Mouse (Mus musculus) cerebellum, postnatal 36 days (tissue): ENCODE measurements around the gene Hephl1.

ENCODE experiments used
- DNase-seq, 2 experiments: peaks; one replicate each; pipeline ENCODE4 v3.0.0; 2021 to 2022; ENCODE audit warnings: mixed read lengths in 2 of 2

Gene Hephl1

DNA sequence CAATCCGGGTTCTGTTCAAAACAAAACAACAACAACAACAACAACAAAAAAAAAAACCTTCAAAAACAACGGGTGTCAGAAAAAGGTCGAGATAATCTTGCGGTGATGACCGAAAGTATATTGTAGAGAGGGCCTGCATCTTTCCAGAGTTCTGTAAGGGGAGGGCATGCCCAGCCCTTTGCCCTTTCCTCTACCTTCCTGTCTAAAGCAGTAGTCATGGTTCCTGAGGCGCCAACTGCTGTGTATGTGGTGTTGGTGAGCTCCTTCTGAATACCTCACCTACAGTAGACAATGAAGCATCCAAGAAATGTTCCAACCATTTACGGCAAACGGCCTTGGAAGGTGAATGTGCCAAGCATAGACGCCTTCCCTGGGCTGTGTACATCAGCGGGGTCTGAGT is 66.2 kb downstream of the Hephl1 start:
- no peak for DNase-seq

DNA sequence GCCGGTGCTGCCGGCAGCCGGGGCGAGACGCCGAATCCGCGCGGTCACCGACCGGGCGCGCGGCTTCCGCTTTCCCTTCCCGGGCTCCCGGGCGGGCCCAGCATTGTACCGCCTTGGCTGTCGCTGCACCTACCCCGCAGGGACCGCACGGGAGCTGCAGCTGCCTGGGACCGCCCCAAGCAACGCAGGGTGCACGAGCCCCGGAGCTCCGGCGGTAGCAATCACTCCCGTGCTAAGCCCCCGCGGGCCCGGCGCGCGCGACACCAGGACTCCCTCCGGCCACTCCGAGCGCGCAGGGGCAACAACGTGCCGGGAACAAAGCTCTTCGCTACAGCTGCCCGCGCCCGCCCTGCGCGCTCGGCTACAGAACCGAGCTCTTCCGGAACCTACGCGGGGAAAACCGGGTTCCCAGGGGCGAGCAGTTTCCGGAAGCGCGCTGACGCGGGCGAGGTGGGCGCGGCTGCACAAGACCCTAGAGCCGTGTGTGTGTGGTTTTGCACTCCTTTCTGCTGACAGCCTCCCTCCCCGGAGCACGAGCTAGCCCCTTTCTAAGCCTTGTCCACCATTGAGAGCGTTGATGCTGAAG is 66.7 kb downstream of the Hephl1 start, which contains the start of gene Panx1:
TSS of gene Panx1 (minus strand) at position 395 of the 586 bp plus-strand sequence.
- DNase-seq: peak; percentile 40 to 43

DNA sequence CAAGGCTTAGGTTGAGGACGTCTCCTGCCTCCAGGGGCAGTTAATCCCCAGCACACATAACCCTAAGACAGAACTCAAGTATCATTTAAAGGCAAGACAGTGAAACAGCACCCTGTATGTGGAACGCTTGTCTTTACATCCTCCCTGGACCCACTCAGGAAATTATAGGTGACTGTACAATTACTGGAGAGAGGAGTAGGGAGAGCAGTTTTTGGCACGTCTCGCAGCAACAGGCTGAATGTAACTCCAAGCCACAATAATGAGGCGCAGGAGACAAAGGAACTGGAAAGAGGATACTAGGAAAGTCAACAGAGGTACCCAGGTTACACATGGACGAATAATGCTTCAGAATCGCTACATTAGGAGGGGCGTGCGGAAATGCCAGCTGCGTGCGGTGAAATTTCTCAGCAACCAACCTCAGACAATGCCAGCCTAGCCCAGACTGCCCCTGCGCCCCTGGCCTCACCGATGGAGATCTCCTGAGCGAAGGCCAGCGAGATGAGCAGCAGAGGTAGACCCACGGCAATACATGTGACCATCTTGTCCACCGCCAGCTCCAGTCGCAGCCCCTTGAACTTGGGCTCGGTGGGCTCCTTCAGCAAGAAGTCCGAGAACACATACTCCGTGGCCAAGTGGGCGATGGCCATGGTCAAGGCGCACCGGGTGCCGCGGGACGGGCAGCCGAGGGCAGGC is 67.4 kb downstream of the Hephl1 start:
- DNase-seq: no peak

DNA sequence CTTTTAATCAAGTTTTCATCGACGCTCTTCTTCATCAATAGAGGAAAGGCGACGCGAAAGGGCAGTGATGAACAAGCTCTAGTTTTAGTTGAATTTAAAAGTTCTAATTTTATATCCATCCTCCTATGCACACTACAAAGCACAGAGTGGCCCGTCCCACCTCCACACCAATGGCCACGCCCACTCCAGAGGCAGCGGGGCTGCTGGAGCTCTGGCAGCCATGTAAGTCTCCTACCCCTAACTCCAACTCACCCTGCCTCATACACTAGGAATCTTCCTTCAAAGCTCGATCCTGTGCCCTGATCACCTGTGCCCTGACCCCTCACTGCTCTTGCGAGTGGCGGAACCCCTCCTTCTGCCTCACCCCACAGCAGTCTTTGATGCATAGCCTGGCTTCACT is 70.4 kb downstream of the Hephl1 start:
- DNase-seq: no peak

DNA sequence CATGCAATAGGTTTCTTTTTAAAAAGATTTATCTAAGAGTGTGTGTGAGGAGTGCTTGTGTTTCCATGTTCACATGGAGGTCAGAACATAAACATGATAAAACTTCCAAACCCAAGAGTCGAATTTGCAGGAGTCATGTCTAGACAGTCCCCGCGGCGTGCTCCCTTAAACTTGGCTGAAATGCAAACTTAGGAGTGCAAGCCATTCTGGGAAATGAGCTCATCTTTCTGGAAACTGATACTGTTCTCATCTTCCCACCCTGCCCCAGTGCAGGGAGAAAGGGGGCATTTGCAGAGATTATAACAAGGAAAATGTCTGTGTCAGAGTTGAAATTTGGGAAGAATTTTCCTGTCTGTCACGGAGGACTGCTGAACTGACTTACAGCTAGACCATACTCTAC is 72.1 kb downstream of the Hephl1 start:
- no peak for DNase-seq

DNA sequence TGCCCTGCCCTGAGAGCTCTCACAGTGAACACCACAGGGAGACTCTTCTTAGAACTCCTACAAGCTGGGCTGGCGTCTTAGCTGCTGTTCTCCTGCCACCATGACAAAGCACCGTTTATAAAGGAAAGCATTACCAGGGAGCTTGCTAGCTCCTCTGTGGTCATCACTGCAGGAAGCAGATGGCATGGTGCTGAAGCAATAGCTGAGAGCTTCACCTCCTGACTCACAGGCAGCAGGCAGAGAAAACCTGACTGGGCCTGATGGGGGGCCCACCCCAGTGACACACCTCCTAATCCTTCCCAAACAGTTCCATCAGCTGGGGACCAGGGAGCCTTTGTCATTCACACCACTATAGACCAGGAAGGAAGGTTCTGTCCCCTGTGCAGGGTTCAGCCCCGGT is 74.2 kb downstream of the Hephl1 start:
- no peak for DNase-seq

DNA sequence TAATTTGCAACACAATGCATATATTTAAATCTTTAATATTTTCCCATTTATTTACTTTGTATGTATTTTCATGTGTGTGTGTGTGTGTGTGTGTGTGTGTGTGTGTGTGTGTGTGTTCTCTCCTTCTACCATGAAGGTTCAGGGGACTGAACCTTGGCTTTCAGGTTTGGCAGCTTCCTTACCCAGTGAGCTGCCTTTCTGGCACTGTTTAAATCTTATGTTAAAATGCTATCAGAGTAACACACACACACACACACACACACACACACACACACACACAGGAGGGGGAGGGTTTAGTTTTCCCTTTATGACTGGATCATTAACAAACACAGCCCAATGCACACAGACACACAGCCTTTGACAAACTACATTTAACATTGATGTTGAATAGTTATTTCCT is 74.7 kb downstream of the Hephl1 start:
- no peak for DNase-seq

DNA sequence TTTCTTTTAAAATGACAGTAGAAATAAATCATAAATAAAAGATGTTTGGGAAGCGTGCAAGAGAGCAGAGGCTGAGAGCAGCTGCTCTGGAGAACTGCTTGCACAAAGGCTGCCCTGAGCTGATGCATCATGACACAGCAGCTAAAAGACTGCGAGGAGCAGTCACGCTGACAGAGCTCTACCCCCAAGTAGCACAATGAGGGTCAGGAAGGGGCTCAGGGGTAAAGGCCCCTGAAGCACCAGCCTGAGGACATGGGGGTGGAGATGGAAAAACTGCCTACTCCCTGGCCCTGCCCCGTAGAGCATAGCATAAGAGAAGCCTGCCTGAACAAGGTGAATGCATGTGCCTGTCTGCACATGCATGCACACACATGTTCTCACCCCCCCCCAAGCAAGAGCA is 75.1 kb downstream of the Hephl1 start:
- DNase-seq: no peak

DNA sequence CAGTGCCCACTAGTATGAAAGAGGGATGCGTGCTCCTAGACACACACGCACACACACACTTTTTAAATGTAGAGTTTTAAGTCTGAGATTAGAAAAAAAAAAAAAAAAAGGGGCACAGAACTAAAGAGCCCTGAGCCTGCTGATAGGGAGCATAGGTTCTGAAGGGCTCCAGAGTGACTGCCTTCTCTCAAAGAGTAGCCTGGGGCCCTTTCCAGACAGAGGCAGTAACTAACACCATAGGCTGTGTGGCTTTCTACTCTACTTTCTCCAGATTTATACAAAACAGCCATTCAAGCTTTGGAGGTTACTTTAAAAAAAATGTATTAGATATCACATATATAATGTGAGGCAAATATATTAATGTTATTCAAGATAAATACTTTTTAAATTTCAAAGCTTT is 75.5 kb downstream of the Hephl1 start:
- no peak for DNase-seq

DNA sequence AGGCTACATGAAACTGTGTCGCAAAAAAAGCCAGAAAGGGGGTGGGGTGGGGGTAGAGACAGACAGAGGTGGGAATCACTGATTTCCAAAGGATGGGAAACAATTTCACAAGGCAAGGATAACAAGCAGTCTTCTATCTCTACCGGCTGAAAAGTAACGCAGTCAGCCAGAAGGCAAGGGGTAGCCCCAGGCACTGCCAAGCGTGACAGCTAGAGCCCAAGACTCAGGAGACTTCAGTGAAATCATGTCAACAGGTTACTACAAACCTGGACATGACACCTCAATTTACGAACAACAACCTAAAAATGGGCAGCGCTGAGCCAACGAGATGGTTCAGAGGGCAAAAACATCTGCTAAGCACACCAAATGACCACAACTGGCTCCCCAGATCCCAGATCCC is 75.9 kb downstream of the Hephl1 start:
- DNase-seq: no peak

DNA sequence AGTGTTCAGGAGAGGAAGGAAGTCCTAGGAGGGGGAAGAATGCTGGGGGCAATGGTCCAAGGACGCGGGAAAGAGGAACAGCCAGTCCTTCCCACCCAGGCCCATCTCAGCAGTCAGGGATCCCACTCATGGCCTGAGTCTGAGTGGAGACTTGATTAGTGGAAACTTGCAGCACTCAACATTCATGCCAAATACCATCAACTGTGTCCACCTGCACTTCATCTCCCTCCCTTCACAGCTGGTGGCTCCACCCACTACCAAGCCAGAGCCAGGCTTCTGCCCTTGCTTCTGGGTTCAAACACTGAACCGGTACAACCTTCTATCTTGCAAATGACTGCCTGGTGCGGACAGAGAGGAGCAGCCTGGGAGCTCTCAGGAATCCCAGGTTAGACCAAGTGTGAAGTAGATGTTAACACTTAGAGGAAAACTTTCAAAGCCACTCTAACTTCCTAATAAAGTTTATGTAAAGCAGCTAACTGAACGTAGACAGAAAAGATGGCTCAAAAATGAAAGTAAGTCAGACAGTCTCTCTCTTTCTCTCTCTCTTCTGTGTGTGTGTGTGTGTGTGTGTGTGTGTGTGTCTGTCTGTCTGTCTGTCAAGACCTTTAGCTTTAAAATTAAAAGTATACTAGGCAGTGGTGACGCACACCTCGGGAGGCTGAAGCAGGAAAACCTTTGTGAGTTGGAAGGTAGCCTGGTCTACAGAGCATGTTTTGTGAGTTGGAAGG is 77.2 kb downstream of the Hephl1 start:
- DNase-seq: no peak

DNA sequence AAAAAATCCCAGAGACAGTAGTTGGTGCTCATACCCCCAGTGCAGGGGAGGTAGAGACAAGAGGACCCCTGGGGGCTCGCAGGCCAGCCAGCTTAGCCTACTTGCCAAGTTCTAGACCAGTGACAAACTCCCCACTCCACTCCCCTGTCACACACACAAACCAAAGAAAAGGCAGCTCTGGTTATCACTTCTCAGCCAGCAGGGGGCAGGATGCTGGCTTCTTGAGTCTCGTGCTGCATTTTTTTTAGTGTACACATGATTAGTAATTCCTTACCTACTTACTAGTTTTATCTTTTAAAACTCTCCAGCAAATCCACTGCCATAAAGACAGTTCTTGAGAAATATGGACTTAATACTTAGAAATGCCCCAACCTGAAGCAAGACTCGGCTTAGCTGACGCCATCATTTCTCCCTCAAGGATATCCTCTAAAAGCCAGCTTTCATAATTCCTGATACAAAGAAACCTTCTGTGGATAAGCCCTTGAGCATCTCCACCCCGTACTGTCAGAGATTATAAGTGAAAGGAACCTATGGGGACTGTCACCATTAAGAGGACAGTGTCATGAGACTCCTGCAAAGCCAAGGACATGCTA is 78.2 kb downstream of the Hephl1 start:
- peak in 1 of 2 experiments; percentile 18 for DNase-seq

DNA sequence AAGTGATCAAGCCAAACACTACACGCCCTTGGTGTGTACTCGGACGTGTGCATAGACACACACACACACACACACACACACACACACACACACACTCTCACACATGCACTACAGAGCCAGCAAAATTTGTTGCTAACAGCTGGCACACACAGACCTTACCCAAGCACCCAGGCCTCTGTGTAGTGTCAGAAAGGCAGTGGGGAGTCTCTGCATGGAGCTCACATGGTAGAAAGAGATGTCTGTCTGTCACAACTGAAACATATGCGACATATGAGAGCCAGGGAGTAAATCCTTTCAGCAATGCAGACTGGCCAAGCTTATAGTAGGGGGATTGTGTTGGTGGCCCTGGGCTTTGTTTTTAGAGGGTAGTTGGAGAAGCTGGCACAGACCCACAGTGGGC is 79.1 kb downstream of the Hephl1 start:
- no peak for DNase-seq

DNA sequence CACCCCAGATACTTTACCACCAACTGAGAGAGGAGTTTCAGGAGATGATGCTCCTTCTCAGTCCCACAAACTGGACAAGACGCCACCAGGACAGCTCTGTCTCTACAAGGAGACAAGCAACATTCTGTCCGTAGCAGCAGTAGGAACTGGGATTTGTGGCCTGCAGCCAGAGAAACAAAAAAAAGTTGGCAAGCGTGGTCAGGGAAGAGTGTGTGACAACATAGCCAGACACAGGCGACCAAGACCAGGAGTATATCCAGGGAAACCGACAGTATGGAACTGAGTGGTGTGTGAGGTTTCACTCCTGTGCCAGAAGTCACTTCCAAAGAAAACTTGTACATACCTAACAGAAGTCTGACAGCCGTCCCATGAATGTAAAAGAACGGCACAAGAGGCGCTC is 81.1 kb downstream of the Hephl1 start:
- DNase-seq: peak; percentile 70 to 71

DNA sequence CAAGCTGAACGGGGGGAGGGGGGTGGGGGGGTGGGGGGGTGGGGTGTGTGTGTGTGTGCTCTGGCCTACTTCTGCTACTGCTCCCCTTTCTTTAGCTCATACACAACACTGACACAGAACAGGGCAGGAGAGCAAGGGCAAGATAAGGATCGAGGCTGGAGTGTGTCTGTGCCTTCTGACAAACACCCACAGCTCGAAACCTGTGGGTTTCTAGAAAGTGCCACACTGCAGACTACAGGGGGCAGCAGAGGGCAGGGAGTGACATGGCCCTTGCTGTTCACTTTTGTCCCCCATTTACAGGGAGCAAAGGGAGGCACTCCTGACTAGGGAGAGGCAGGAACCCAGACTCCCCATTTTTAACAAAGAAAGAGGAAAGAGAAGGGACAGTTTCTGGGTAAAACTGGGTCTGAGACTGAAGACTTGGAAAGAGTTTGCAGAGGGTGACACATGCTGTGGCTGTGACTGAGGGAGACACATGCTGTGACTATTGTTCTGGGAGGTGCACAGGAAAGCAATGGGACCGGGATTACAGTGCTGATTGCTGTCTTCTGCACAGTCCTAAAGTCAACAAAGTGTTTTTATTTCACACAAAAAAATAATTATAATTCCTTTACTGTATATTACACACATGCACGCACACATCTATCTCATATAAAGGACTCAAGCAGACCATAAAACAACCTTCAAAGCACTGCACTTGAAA is 82.7 kb downstream of the Hephl1 start:
- peak; percentile 44 to 54 for DNase-seq

DNA sequence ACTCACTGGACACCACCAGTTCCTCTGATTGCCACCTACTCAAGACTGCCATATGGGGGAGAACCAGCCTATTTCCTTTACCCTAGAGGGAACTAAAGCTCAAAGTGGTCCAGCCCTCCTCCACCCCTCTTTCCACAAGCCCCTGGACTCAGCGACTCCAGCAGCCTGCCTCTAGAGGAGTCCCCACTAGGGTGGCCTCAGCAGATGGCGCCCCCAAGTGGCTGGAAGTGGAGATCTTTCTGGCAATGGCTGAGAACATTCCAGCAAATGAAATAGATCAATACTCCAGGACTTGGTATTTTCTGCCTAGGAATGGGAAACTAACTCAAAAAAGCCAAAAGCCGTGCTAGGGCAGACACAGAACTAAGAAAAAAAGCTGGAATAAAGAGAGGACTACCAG is 84.2 kb downstream of the Hephl1 start:
- DNase-seq: no peak

DNA sequence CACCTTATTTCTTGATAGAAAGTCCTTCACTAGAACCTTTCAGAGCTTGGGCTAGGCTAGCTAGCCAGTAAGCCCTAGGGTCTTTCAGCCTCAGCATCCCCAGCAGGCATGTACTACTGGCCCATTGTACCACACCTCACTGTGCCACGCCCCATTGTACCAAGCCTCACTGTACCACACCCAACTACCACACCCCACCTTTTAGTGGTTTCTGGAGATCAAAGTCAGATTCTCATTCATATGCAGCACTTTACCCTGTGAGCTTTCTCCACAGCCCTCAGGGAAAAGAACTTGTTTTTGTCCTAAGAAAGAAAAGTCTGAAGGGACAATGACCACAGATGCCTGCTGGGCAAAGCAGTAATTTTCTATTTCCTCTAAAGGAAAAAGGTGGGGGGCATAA is 88.9 kb downstream of the Hephl1 start:
- no peak for DNase-seq

DNA sequence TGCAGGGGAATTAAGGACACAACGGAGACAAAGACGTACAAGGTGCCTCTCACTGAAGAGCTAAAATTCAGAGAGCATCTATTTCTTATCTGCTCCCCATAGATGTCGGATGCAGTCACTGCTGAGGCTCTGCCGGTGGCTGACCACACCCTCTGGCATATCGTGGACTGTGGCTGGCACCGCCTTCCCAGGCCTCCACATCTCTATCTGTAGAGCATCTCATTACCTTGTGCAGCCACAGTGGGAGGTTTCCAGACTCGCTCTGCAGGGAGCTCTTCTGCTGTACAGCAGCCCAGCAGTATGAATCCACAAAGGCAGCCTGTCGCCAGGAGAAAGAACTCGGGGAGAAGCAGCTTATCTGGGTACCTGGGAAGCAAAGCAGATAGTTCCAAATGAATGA is 90.8 kb downstream of the Hephl1 start:
- no peak for DNase-seq

DNA sequence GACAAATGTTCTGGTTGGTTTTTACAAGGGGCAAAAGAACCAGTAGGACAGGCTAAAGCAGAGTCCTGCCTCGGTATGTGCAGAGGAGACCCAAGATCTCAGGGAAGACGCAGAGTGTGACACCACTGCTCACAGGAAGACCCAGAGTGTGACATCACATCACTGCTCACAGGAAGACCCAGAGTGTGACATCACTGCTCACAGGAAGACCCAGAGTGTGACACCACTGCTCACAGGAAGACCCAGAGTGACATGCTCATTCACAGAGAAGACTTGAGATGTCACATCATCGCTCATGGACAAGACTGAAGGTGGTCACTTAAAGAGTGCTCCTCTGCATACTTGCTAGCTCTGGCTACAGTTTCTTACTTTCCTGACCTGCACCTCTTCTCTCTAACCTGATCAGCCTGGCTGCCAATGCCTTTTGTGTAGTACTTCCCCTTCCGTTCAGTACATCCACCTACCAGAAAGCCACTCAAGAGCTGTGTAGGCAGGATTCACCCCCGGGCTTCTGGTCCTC is 91.3 kb downstream of the Hephl1 start:
- no peak for DNase-seq

DNA sequence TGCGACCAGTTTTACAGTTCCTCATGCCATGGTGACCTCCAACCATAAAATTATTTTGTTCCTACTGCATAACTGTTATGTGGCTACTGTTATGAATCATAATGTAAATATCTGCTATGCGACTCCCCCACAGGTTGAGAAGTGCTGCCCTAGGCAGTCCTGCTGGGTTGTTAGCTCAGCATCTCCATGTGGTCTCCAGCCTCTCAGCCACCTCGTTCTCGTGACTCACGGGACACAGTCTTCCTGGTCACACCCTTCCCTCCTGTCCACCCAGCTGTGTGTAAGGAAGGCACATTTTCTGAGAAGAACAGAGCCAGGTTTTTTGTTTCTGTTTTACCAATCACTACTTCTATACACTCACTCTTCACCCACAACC is 93.2 kb downstream of the Hephl1 start:
- no peak for DNase-seq

DNA sequence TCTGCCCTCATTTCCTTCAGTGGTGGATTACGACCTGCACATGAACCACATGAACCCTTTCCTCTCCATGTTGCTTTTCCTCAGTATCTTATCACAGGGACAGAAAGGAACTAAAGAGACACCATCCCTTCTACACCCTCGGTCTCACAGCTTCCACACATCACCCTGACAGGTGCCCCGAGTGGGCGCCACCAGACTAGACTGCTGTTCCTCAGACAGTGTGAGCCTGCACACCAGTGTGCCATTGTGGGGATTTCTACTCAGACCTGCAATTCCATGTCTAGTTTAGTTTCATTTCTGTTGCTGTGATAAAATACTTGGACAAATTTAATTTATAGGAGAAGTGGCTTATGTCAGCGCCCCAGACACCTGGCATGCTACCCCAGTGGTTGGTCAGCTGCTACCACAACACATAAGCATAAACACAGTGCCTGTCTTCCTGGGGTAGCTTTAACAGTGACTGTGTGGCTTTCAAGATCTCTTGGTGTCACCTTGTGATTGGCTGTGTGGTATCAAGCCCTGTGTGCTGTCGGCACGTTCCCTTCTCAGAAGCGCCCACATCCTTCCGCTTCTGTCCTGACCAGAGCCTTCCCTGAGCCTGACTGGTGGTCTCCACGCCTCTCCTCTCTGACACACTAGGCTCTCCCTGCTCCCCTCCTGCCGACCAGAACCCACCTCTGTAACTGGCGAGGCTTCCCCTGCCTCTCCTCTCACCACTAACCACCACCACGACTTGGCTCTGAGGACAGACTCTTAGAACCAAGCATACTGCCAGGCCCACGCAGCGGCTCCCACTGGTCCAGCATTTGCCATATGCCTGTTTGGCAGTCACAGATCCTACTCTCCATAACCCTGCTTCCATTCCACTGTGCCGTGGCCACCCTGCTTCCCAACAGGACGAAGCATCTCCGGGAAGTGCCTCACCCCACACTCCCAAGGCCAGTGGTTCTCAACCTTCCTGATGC is 93.8 kb downstream of the Hephl1 start:
- peak; percentile 74 to 75 for DNase-seq
